Comparison of ENCODE assay signal across 28 mouse cellular contexts in the genomic region with DNA sequence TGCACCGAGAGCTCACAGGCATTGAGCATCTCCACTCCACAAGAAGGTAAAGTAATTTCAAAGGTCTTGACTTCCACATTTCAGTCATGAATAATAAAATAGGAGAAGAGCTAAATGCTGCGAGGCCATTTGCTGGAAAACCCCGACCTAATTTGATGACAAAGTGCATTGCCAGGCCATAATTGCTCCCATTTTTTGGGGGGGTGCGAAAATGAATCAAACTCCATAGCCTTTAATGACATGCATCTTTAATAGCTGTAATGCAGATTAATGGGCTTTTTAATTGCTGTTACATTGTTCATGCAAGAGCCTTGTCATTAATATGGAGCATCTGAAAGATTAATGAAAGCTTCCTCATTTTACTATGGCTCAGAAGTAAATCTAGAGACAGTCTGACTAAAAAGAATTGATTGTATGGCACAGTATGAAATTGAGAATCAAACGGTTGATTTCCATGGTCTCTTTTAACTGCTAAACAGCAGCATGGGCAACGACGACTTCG.
DNase-seq lines count a peak whose midpoint lies in the region; ATAC-seq and TF ChIP-seq lines count a peak whose summit lies in the region.
"Had no signal": no experiment of that assay in that cellular context is flagged by ENCODE, and none has a peak within 500 bp of the region (broad histone marks: within the 10 kb centered on the region; RNA-seq: fewer than 3 reads in every experiment).

No protein-coding gene starts in this region.

- no peak overlapping the region for H3K27ac ChIP-seq in forebrain, postnatal 0 days (ENCODE audit: low read depth, low read length)
- H3K27ac ChIP-seq in forebrain, embryonic 12.5 days = no peak overlapping the region
- H3K27ac ChIP-seq in hindbrain, postnatal 0 days = no peak overlapping the region
- H3K27ac ChIP-seq in hindbrain, embryonic 10.5 days = no peak overlapping the region
- H3K27ac ChIP-seq in neural tube, embryonic 12.5 days = no peak overlapping the region
- H3K27ac ChIP-seq in neural tube, embryonic 15.5 days (replicated peaks) = no peak overlapping the region
- H3K27ac ChIP-seq: kidney, embryonic 15.5 days; liver, embryonic 14.5 days; macrophage; midbrain, embryonic 12.5 days had no signal

- H3K9me3 ChIP-seq in forebrain, postnatal 0 days (ENCODE audit: low read length) = no peaks in the 10 kb centered on the region
- no peaks in the 10 kb centered on the region for H3K9me3 ChIP-seq in forebrain, embryonic 12.5 days
- no peaks in the 10 kb centered on the region for H3K9me3 ChIP-seq in hindbrain, postnatal 0 days (ENCODE audit: low read length)
- no peaks in the 10 kb centered on the region for H3K9me3 ChIP-seq in hindbrain, embryonic 10.5 days
- H3K9me3 ChIP-seq in neural tube, embryonic 12.5 days = no peaks in the 10 kb centered on the region
- H3K9me3 ChIP-seq in neural tube, embryonic 15.5 days (replicated peaks) = no peaks in the 10 kb centered on the region
- H3K9me3 ChIP-seq: kidney, embryonic 15.5 days; midbrain, embryonic 12.5 days had no signal

- H3K27me3 ChIP-seq in forebrain, postnatal 0 days (ENCODE audit: insufficient read depth, low read length) = no peaks in the 10 kb centered on the region
- no peaks in the 10 kb centered on the region for H3K27me3 ChIP-seq in forebrain, embryonic 12.5 days
- H3K27me3 ChIP-seq in hindbrain, postnatal 0 days (ENCODE audit: insufficient read depth, low read length) = no peaks in the 10 kb centered on the region
- no peaks in the 10 kb centered on the region for H3K27me3 ChIP-seq in hindbrain, embryonic 10.5 days (ENCODE audit: insufficient read depth, poor library complexity, severe bottlenecking)
- no peaks in the 10 kb centered on the region for H3K27me3 ChIP-seq in neural tube, embryonic 12.5 days (replicated peaks)
- H3K27me3 ChIP-seq in neural tube, embryonic 15.5 days (replicated peaks) = no peaks in the 10 kb centered on the region
- H3K27me3 ChIP-seq: kidney, embryonic 15.5 days; midbrain, embryonic 12.5 days had no signal

- peak; percentile 15 for DNase-seq in forebrain, postnatal 0 days
- peak; percentile 27 for DNase-seq in hindbrain, postnatal 0 days (ENCODE audit: low spot score)
- no peak for DNase-seq in hindbrain, embryonic 10.5 days (ENCODE audit: low spot score)
- DNase-seq in retina, postnatal 1 day = peak; percentile 90
- DNase-seq: adrenal gland, adult 2 months; adrenal gland, postnatal 36 days; cerebellum, adult 2 months; cerebellum, postnatal 14 days; gastrocnemius, postnatal 14 days; heart, postnatal 36 days; kidney, adult 18-20 months; kidney, postnatal 25 days; liver; lung, adult 2 months; lung, postnatal 10 days; right cerebral cortex, postnatal 14 days had no signal

- H3K4me3 ChIP-seq in forebrain, postnatal 0 days (ENCODE audit: low read depth, low read length) = no peak overlapping the region
- H3K4me3 ChIP-seq in forebrain, embryonic 12.5 days (replicated peaks) = no peak overlapping the region
- H3K4me3 ChIP-seq in hindbrain, postnatal 0 days (ENCODE audit: low read length) = no peak overlapping the region
- no peak overlapping the region for H3K4me3 ChIP-seq in hindbrain, embryonic 10.5 days
- H3K4me3 ChIP-seq in neural tube, embryonic 12.5 days = no peak overlapping the region
- no peak overlapping the region for H3K4me3 ChIP-seq in neural tube, embryonic 15.5 days (replicated peaks)
- H3K4me3 ChIP-seq: erythroblast, embryonic 14.5 days; kidney, embryonic 15.5 days; midbrain, embryonic 12.5 days had no signal

- H3K4me2 ChIP-seq in forebrain, postnatal 0 days (ENCODE audit: low read depth) = no peak overlapping the region
- H3K4me2 ChIP-seq in forebrain, embryonic 12.5 days = no peak overlapping the region
- no peak overlapping the region for H3K4me2 ChIP-seq in hindbrain, postnatal 0 days (ENCODE audit: low read depth, low read length)
- H3K4me2 ChIP-seq in neural tube, embryonic 12.5 days (replicated peaks) = no peak overlapping the region
- no peak overlapping the region for H3K4me2 ChIP-seq in neural tube, embryonic 15.5 days
- H3K4me2 ChIP-seq: heart, embryonic 11.5 days; kidney, embryonic 15.5 days; midbrain, embryonic 12.5 days had no signal

- H3K36me3 ChIP-seq in forebrain, postnatal 0 days (ENCODE audit: insufficient read depth) = no peaks in the 10 kb centered on the region
- H3K36me3 ChIP-seq in forebrain, embryonic 12.5 days (replicated peaks) = no peaks in the 10 kb centered on the region
- no peaks in the 10 kb centered on the region for H3K36me3 ChIP-seq in hindbrain, postnatal 0 days (ENCODE audit: insufficient read depth, low read length)
- no peaks in the 10 kb centered on the region for H3K36me3 ChIP-seq in hindbrain, embryonic 10.5 days
- no peaks in the 10 kb centered on the region for H3K36me3 ChIP-seq in neural tube, embryonic 12.5 days
- H3K36me3 ChIP-seq in neural tube, embryonic 15.5 days = no peaks in the 10 kb centered on the region
- H3K36me3 ChIP-seq: kidney, embryonic 15.5 days; midbrain, embryonic 12.5 days had no signal

- 24% methylated on average over 8 of the region's 8 CpGs for WGBS in forebrain, postnatal 0 days
- 52% methylated on average over 8 of the region's 8 CpGs for WGBS in forebrain, embryonic 12.5 days
- WGBS in hindbrain, postnatal 0 days = 45% methylated on average over 8 of the region's 8 CpGs
- WGBS in hindbrain, embryonic 10.5 days = 76% methylated on average over 8 of the region's 8 CpGs
- 43% methylated on average over 8 of the region's 8 CpGs for WGBS in neural tube, embryonic 12.5 days
- WGBS in neural tube, embryonic 15.5 days = 31% methylated on average over 8 of the region's 8 CpGs

- no peak for TF ChIP-seq CTCF in forebrain, postnatal 0 days (IDR thresholded peaks at IDR 0.05; ENCODE audit: low read depth)
- TF ChIP-seq CTCF in hindbrain, postnatal 0 days (IDR thresholded peaks at IDR 0.05; ENCODE audit: low read depth) = no peak

- no peak overlapping the region for H3K9ac ChIP-seq in forebrain, postnatal 0 days
- no peak overlapping the region for H3K9ac ChIP-seq in forebrain, embryonic 12.5 days
- no peak overlapping the region for H3K9ac ChIP-seq in hindbrain, postnatal 0 days (replicated peaks; ENCODE audit: low read length)
- H3K9ac ChIP-seq in neural tube, embryonic 12.5 days = no peak overlapping the region
- no peak overlapping the region for H3K9ac ChIP-seq in neural tube, embryonic 15.5 days (replicated peaks)
- H3K9ac ChIP-seq: kidney, embryonic 15.5 days; liver, embryonic 14.5 days; midbrain, embryonic 12.5 days had no signal

- 0 out of 2 replicates have a peak, but pooled peaks cover 3% of the 10 kb centered on the region for H3K4me1 ChIP-seq in forebrain, postnatal 0 days (ENCODE audit: insufficient read depth)
- H3K4me1 ChIP-seq in forebrain, embryonic 12.5 days = peaks cover 3% of the 10 kb centered on the region; the same call in 1 of the 2 replicates
- no peaks in the 10 kb centered on the region for H3K4me1 ChIP-seq in hindbrain, postnatal 0 days (ENCODE audit: insufficient read depth, low read length)
- H3K4me1 ChIP-seq in hindbrain, embryonic 10.5 days (replicated peaks) = no peaks in the 10 kb centered on the region
- peaks cover 8% of the 10 kb centered on the region; the same call in 1 of the 2 replicates for H3K4me1 ChIP-seq in neural tube, embryonic 12.5 days
- peaks cover 5% of the 10 kb centered on the region; the same call in 1 of the 2 replicates for H3K4me1 ChIP-seq in neural tube, embryonic 15.5 days
- H3K4me1 ChIP-seq: kidney, embryonic 15.5 days; midbrain, embryonic 12.5 days had no signal

- ATAC-seq in forebrain, postnatal 0 days = no peak; the same call in 1 of the 2 replicates
- no peak; the same call in 1 of the 2 replicates for ATAC-seq in forebrain, embryonic 12.5 days (ENCODE audit: low FRiP score)
- ATAC-seq in hindbrain, postnatal 0 days = no peak
- ATAC-seq in neural tube, embryonic 12.5 days (ENCODE audit: low FRiP score, low read depth) = peak; percentile 29; the same call in 1 of the 2 replicates
- ATAC-seq in neural tube, embryonic 15.5 days (ENCODE audit: low FRiP score) = no peak
- no peak for ATAC-seq in megakaryocyte-erythroid progenitor cell, adult 5-6 weeks (replicated peaks; ENCODE audit: low FRiP score, low TSS enrichment, poor library complexity, severe bottlenecking)
- ATAC-seq: activated CD4-positive, CD25-positive, alpha-beta regulatory T cell, adult 4 months; inflammation-experienced regulatory T-cells, adult 6 months had no signal
